ENCODE assay signal across 27 mouse cellular contexts in the genomic region with DNA sequence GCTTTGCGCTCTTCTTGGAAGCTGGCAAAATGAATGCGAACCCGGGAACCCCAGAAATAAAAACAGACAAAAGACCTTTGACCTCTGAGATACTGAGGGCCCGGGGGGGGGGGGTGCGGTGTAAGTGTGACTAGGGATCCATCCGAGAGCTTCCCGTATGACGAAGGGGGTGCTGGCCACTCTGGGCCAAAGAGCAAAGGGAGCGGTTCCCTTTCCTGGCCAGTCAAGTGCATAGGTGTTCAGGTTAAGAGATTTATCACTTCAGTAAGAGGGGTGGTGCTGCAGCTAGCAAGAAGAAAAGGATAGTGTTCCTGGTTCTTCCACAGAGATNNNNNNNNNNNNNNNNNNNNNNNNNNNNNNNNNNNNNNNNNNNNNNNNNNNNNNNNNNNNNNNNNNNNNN. TPM values are rescaled to one million over a fixed set of nuclear protein-coding genes. Genes with fewer than 3 reads are reported as not detected.
DNase-seq lines count a peak whose midpoint lies in the region; ATAC-seq and TF ChIP-seq lines count a peak whose summit lies in the region.
"Had no signal": no experiment of that assay in that cellular context is flagged by ENCODE, and none has a peak within 500 bp of the region (broad histone marks: within the 10 kb centered on the region; RNA-seq: fewer than 3 reads in every experiment).

No protein-coding gene starts in this region.

- TF ChIP-seq POLR2A in lung, adult 2 months (IDR thresholded peaks at IDR 0.05; ENCODE audit: borderline replicate concordance, extremely low read depth, low read depth, low read length), result no peak

- WGBS in intestine, postnatal 0 days, result 38% methylated on average over 9 of the region's 9 CpGs
- 48% methylated on average over 9 of the region's 9 CpGs for WGBS in lung, adult 2 months

- DNase-seq in heart, adult 11 months, result peak; percentile 17
- no peak for DNase-seq in heart, postnatal 10 days
- DNase-seq in lung, adult 2 months, result no peak
- no peak for DNase-seq in frontal cortex, postnatal 14 days (ENCODE audit: low spot score in 2 of 2)
- DNase-seq: adrenal gland, adult 8-10 months; adrenal gland, postnatal 14 days; adrenal gland, postnatal 36 days; B cell, adult 2 months; cerebellum, adult 11-12 months; cerebellum, adult 2 months; cerebellum, adult 9-10 months; cerebellum, postnatal 10 days; cerebellum, postnatal 25 days had no signal

- no peak for TF ChIP-seq CTCF in intestine, postnatal 0 days (IDR thresholded peaks at IDR 0.05; ENCODE audit: low read depth)
- TF ChIP-seq CTCF in lung, adult 2 months (IDR thresholded peaks at IDR 0.05; ENCODE audit: insufficient read depth, low read length), result no peak

- H3K9me3 ChIP-seq in intestine, postnatal 0 days (ENCODE audit: control insufficient read depth), result no peaks in the 10 kb centered on the region
- H3K9me3 ChIP-seq: embryonic facial prominence, embryonic 10.5 days; embryonic facial prominence, embryonic 12.5 days; forebrain, embryonic 13.5 days; forebrain, embryonic 15.5 days; G1E had no signal

- no peak overlapping the region for H3K27ac ChIP-seq in intestine, postnatal 0 days (ENCODE audit: low read depth, low read length)
- H3K27ac ChIP-seq: embryonic facial prominence, embryonic 10.5 days; embryonic facial prominence, embryonic 12.5 days; forebrain, embryonic 13.5 days; forebrain, embryonic 15.5 days had no signal

- intact Hi-C loops in heart, postnatal 10 days (cut with DNase I), result no loop called here

- H3K36me3 ChIP-seq in intestine, postnatal 0 days (ENCODE audit: control insufficient read depth, insufficient read depth), result no peaks in the 10 kb centered on the region
- H3K36me3 ChIP-seq: embryonic facial prominence, embryonic 10.5 days; embryonic facial prominence, embryonic 12.5 days; forebrain, embryonic 15.5 days; G1E had no signal

- peak; percentile 56; the same call in 1 of the 2 replicates for ATAC-seq in intestine, postnatal 0 days
- ATAC-seq: activated CD4-positive, CD25-positive, alpha-beta regulatory T cell, adult 4 months; CD4-positive, CD25-positive, alpha-beta regulatory T cell, adult 4 months; forebrain, embryonic 13.5 days; forebrain, embryonic 15.5 days; Patski had no signal

- peaks cover 6% of the 10 kb centered on the region; the same call in 1 of the 2 replicates for H3K4me1 ChIP-seq in intestine, postnatal 0 days (replicated peaks; ENCODE audit: control insufficient read depth, insufficient read depth, low read length)
- no peaks in the 10 kb centered on the region for H3K4me1 ChIP-seq in lung, adult 2 months (ENCODE audit: control insufficient read depth, insufficient read depth, low read length)
- H3K4me1 ChIP-seq: embryonic facial prominence, embryonic 12.5 days; forebrain, embryonic 13.5 days; forebrain, embryonic 15.5 days had no signal

- peak overlapping the region; percentile 53 for H3K4me2 ChIP-seq in intestine, postnatal 0 days (replicated peaks; ENCODE audit: low read depth)
- H3K4me2 ChIP-seq: embryonic facial prominence, embryonic 12.5 days; forebrain, embryonic 13.5 days; forebrain, embryonic 15.5 days had no signal

- H3K27me3 ChIP-seq in intestine, postnatal 0 days (replicated peaks; ENCODE audit: control insufficient read depth, insufficient read depth, low read length), result no peaks in the 10 kb centered on the region
- H3K27me3 ChIP-seq: embryonic facial prominence, embryonic 12.5 days; forebrain, embryonic 13.5 days; forebrain, embryonic 15.5 days had no signal

- H3K9ac ChIP-seq in intestine, postnatal 0 days (ENCODE audit: low read depth, low read length), result no peak overlapping the region
- H3K9ac ChIP-seq: embryonic facial prominence, embryonic 12.5 days; forebrain, embryonic 13.5 days; forebrain, embryonic 15.5 days had no signal

- H3K4me3 ChIP-seq in intestine, postnatal 0 days (ENCODE audit: low read depth, low read length), result 0 out of 2 replicates have a peak overlapping the region, but pooled peaks have one; percentile 16
- H3K4me3 ChIP-seq in lung, adult 2 months (replicated peaks; ENCODE audit: extremely low read depth, low read depth, low read length), result no peak overlapping the region
- H3K4me3 ChIP-seq: embryonic facial prominence, embryonic 10.5 days; embryonic facial prominence, embryonic 12.5 days; forebrain, embryonic 13.5 days; forebrain, embryonic 15.5 days had no signal

RNA-seq across cellular contexts. Expression of gene Muc3, which starts 16.9 kb away (rescaled TPM):
- not detected for total RNA-seq in heart, postnatal 10 days (2021)
- 42.9 and 45.0 TPM in 2 replicates for polyA plus RNA-seq in intestine, postnatal 0 days (2015; fragmentation: Nextera tagmentation; extraction: Ambion mirVana)
- 4.3 TPM in 1 of 2 replicates, not detected in the other for polyA plus RNA-seq in lung, adult 2 months (2012; rRNA removed)
- total RNA-seq: adrenal gland, adult 18-20 months; adrenal gland, adult 8-10 months; adrenal gland, postnatal 14 days; adrenal gland, postnatal 36 days; CH12.LX; G1E had no signal
- polyA plus RNA-seq: CD4-positive, CD25-positive, alpha-beta regulatory T cell, adult 4 months; cerebellum, adult 2 months; cortical plate, adult 2 months; embryonic facial prominence, embryonic 10.5 days; embryonic facial prominence, embryonic 12.5 days; embryonic facial prominence, embryonic 14.5 days; forebrain, embryonic 11.5 days; forebrain, embryonic 13.5 days; forebrain, embryonic 15.5 days; G1E; Patski had no signal

RNA-seq across cellular contexts. Expression of gene Muc3a, which starts 46.2 kb away (rescaled TPM):
- under 1 TPM; 0.41 to 0.45 TPM for total RNA-seq in heart, postnatal 10 days (2021)
- polyA plus RNA-seq in intestine, postnatal 0 days (2015; fragmentation: Nextera tagmentation; extraction: Ambion mirVana), result 17.1 and 18.0 TPM in 2 replicates
- polyA plus RNA-seq in lung, adult 2 months (2012; rRNA removed), result 0.26 and 0.74 TPM in 2 replicates
- total RNA-seq: CH12.LX had no signal
- polyA plus RNA-seq: embryonic facial prominence, embryonic 10.5 days; forebrain, embryonic 11.5 days; forebrain, embryonic 13.5 days; forebrain, embryonic 15.5 days; G1E; Patski had no signal

RNA-seq across cellular contexts. Expression of gene Trim56, which starts 50.0 kb away (rescaled TPM):
- total RNA-seq in heart, postnatal 10 days (2021), result 10 to 100 TPM; 21.2 to 21.6 TPM
- 7.3 and 7.7 TPM in 2 replicates for polyA plus RNA-seq in intestine, postnatal 0 days (2015; fragmentation: Nextera tagmentation; extraction: Ambion mirVana)
- 24.4 and 26.8 TPM in 2 replicates for polyA plus RNA-seq in lung, adult 2 months (2012; rRNA removed)

Comparison
In these comparisons a context has a peak if more than half of its experiments do, and no peak if none do; other contexts are left out.
1. RNA of gene Muc3a, which starts 46.2 kb away (polyA plus RNA-seq): 17.1 to 18.0 TPM in intestine, postnatal 0 days; 0.26 to 0.74 TPM in lung, adult 2 months; every median in the first group is over 10 times any median in the second.